Mouse (Mus musculus) adrenal gland, adult 18-20 months (tissue): ENCODE data around the gene Tnnc1. TPM values are rescaled to one million over a fixed set of nuclear protein-coding genes. Genes with fewer than 3 reads are reported as not detected.

Source experiments
- DNase-seq, 2 experiments: peaks; one replicate each; pipeline ENCODE4 v3.0.0; 2021 to 2022; ENCODE audit warnings: low spot score in 2 of 2
- total RNA-seq, 2 experiments: library from RNA; stranded (reverse); gene quantifications; 1 replicate in 1 of 2; 2 replicates in 1 of 2; pipeline ENCODE4 v1.2.3; 2021

The Tnnc1 gene
- total RNA-seq, 2 experiments from 2014 or later = 0.74 to 1.7 TPM

GRCm38 (mm10) chr14:31183541-31183940, 24.6 kb upstream of the Tnnc1 start:
- no peak for DNase-seq

GRCm38 (mm10) chr14:31184195-31184594, 23.9 kb upstream of the Tnnc1 start:
- no peak for DNase-seq

DNA sequence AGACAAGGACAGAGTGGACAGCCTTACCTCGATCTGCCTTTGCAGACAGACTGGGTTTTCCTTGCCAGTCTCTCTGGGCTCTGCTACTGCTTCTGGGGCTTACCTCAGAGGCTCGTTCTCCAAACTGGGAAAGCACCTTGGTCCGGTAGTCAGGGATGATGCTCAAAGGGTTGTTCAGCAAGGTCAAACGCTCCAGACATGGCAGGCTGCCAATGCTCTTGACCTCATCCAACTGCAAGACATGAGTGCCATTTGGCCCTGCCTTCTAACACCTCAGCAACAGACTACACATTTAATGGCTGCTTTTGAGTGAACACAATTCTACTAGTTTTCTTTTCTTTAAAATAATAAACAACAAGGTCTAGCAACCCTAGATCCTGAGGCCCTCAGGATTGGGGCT, 21.5 kb upstream of the Tnnc1 start:
- peak in 1 of 2 experiments; percentile 49 for DNase-seq

DNA sequence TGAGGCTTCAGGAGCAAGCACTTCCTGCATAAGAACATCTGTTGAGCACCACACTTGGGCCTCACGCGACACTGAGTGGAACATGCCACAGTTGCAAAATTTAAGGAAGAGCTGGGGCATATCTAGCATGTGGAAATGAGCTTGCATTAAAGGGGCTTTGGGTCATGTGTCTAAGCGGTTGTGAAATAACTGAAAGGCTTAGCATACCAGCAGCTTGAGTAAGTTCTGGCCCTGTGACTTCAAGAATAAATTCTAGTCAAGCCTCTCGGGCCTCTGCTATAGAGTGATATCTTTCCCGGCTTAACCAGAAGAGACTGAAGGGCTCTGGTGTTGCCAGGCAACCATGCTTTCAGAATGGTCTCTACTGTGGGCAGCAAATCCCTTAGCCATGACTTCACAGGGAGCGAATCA, 19.3 kb upstream of the Tnnc1 start:
- no peak for DNase-seq

- DNase-seq = no peak
Observed at GRCm38 (mm10) chr14:31189348-31189747, 18.8 kb upstream of the Tnnc1 start.

GRCm38 (mm10) chr14:31191936-31192335, 16.2 kb upstream of the Tnnc1 start:
- no peak for DNase-seq

DNA sequence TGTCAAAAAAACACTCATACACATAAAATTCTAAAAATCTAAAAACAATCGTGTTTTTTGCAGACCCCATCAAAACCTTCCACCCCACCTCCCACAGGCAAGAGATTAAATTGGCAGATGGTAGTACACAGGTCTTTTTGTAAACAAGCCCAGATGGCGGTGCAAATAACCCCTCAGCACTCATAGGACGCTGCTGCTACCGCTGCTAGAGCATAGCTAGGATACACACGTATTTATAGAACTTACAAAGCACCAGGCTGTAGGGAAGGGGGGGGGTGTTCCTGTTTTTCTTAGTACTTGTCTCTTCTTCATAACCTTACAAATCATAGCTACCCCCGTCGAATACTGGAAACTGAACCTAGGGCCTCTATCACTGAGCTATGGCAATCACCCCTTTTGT, 14.3 kb upstream of the Tnnc1 start:
- DNase-seq = no peak

DNA sequence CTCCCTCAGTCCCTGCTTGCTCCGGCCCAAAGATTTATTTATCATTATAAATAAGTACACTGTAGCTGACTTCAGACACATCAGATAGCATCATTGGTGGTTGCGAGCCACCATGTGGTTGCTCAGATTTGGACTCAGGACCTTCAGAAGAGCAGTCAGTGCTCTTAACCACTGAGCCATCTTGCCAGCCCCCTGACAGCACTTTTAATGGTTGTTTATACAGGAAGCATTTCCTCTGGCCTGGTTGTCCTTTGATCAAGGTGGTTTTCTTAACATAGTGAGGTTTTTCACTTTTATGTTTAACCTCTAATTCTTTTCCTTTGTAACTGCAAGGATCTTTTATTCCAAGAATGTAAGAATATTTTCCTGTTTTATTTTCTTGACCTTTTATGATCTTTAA, 13.7 kb upstream of the Tnnc1 start:
- no peak for DNase-seq

DNA sequence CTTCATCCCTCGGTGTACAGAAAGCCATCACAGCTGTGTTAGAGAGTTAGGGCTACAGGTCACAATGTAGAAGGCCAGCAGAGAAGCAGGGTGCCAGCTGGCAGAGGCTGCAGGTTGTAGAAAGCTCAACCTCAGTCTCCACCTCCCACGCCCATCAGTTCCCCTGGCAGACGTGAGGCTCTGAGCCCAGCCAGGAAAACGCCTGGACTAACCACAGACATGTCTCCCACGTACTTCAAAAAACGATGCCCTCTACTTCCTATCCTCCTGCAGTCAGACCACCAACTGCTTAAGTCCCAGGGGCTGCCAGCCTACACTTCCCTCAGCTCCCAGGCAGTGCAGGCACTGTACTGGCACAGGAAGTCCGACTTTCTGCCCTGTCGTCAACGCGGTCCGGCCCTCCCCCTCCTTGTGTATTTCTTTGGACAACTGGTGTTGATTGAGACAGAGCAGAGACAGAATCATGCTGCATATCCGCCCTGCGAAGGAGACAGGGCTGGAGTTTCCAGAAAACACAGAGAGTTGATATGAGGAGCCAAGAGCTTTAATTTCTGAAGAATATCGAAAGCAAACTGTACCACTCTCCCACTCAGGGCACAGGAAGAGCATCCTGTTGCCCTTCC, 13.1 kb upstream of the Tnnc1 start:
- peak; percentile 54 to 60 for DNase-seq

- DNase-seq = no peak
Observed at GRCm38 (mm10) chr14:31195521-31195920, 12.6 kb upstream of the Tnnc1 start.

DNA sequence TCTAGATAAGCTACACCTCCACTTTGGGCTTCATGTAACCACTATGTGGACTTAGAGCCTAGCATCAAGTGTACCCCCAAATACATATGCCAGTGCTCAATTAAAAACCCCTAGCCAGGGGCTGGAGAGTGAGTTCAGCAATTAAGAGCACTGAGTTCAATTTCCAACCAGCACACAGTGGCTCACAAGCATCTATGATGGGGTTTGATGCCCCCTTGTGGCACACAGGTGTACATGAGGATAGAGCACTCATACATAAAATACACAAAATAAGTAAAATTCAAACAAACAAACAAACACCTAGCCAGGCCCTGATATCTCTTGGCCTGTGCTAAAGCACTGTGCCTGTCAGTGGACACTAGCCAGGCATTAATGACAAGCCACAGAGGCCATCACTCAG, 12.1 kb upstream of the Tnnc1 start:
- no peak for DNase-seq

DNA sequence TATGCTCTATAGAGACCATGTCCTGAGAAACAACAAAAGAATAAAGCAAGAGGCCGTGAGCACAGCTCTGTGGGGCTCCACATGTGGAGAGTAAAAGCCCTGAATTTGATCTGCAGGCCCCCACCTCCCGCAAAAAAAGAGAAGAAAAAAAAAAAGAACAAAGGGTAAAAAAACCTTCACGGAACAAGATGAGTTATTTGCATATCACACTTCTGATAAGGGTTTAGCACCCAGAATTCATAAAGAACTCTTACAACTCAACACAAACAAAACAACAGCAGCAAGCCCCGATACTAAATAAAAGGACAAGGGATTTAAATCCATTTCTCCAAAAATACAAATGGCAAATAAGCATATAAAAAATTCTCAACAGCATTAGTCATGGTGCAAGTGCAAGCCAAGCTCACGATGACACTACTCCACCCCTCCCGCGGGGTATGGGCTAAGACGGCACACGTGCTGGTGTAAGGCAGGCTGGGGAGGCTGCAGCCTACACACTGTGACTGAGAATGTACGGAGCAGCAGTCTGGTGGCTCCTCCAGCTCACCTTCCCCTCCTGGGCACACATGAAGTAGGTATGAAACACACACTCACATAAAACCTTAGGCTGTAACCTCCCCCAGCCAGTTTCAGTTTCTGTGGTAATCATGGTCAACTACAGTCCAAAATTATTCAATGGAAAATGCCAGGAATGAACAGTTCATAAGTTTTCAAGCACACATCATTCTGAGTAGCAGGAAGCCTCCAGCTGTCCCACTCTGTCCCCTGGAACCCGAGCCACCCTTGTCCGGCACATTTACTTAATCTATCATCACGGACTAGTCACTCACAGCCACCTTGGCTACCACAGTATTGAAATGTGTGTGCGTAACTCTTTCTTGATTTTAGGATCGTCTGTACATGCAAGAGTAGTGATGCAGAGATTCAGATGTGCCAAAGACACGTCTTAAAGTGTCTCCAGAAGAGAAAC, 10.3 kb upstream of the Tnnc1 start:
- DNase-seq = peak in 1 of 2 experiments; percentile 52

GRCm38 (mm10) chr14:31199599-31199998, 8.5 kb upstream of the Tnnc1 start:
- DNase-seq = no peak

GRCm38 (mm10) chr14:31200038-31200437, 8.1 kb upstream of the Tnnc1 start:
- no peak for DNase-seq

GRCm38 (mm10) chr14:31204844-31205243, 3.3 kb upstream of the Tnnc1 start:
- DNase-seq = no peak

DNA sequence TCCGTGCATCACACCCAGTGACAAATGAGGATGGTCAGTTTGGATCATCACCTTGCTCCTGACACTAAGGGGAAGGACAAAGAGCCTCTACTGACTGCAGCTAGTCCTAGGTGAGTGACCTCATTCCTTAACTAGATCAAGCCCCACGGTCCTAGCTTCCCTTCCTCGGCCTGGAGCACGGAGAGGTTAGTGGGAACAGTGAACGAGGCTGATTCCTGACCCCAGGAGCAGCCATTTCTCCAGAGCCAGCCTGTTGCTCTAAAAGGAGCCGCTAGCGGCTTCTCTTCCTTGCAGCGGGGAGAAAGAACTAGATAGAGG, 2.9 kb upstream of the Tnnc1 start:
- no peak for DNase-seq

DNA sequence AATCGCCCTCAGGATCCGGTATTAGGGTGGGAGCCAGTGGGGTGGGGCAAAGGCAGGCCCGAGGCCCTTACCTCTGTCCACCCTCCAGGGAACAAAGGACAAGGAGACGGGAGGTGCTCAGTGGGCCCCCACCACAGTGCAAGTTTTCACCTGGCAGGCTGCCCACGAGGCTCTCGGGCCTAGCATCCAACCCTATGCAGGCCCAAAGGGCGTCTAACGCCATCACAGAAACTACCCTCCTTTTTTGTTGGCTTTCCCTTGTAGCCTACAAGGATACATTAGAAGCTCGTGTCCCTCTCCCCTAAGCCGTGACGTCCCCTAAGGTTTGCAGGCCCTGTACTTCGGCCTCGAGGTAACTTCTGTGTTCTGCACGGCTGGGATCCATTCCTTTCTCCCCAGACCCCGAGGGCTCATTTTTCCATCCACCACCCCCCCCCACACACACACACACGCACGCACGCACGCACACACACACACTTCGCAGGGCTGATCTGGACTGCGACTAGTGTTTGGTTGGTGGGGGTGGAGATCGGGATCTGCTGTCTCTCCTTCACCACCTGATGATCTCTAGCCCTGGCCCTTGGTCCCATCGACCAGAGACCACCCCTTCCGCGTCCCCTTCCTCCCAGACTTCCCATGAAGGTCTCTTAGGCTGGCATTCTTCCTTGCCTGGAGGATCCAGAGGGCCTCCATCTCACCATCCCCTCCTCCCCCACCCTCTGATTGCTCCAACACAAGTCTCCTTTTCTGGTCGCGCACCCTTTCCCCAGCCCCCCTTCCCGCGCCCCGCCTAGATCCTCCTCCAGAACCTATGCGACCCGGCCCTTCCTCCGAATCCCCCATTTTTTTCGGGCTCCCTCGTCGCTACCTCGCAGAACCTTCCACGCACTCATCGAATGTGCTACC, 2.3 kb upstream of the Tnnc1 start:
- peak; percentile 48 to 58 for DNase-seq

- peak; percentile 95 to 96 for DNase-seq
Observed at GRCm38 (mm10) chr14:31206472-31206981, 1.6 kb upstream of the Tnnc1 start.

GRCm38 (mm10) chr14:31207070-31207830, 862 bp upstream of the Tnnc1 start:
- DNase-seq = peak in 1 of 2 experiments; percentile 29

- no peak for DNase-seq
Observed at GRCm38 (mm10) chr14:31209133-31209557, 1.0 kb downstream of the Tnnc1 start.
